Mouse (Mus musculus): Measurements from ENCODE around the gene Plscr2. TPM values are rescaled to one million over a fixed set of nuclear protein-coding genes. Genes with fewer than 3 reads are reported as not detected.
A peak's percentile ranks its signal among the peaks of the same experiment; 100 is the strongest.

The Plscr2 gene
- polyA plus RNA-seq, 1 experiment from 2014 or later: 5.1 TPM

DNA sequence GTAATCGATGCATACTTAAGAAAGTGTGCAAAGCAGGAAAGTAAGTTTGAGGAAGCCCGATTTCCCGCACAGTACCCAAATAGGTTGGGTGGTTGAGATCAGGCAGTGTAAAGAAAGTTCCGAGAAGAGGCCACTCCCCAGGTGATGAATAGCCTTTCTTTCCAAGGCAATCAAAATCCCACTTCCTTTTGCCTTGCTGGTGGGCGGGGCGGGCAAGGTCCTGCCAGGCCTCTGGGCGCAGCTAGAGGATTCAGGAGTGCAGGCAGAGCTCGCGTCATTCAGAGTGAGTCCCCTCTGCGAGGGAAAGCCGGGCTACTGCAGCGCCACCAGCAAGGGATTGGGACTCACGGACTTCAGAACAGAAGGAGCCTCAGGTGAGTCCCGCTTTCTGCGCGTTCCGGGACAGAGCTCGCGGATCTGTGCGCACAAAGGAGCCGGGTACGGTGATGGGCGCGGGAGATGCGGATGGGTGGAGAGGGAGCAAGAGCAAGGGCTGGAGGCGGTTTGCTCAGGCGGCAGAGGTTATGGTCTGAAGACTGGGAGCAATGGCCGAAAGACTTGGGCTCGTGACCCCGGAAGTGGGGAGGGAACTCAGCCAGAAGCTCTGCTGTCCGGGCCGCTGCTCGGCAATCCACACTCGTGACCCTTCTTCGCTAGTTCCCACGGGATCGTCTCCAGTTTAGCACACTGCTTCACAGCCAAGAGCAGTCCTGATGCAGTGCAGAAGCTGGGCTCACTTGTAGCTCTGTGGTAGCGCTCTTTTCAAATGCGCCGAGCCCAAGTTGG is 25.2 kb upstream of the Plscr2 start:
- ATAC-seq (replicated peaks; ENCODE audit: insufficient number of reproducible peaks, low FRiP score, low TSS enrichment): peak; percentile 88
- no peaks in the 10 kb centered on the region for H3K9me3 ChIP-seq (replicated peaks; ENCODE audit: control insufficient read depth, low read length)
- H3K27ac ChIP-seq (ENCODE audit: low read depth, low read length): peak overlapping the region; percentile 97
- peak overlapping the region; percentile 75 for H3K4me3 ChIP-seq (ENCODE audit: low read depth, low read length)
- H3K9ac ChIP-seq (ENCODE audit: low read depth, low read length): peak overlapping the region; percentile 85
- no peaks in the 10 kb centered on the region for H3K27me3 ChIP-seq (ENCODE audit: control insufficient read depth, insufficient read depth, low read length)
- peak overlapping the region; percentile 69 for H3K4me2 ChIP-seq
- WGBS (ENCODE audit: insufficient replicate concordance): under 1% methylated on average over 40 of the region's 40 CpGs
- peaks cover 8% of the 10 kb centered on the region for H3K4me1 ChIP-seq (ENCODE audit: control insufficient read depth, insufficient read depth, low read length)
- H3K36me3 ChIP-seq (ENCODE audit: control insufficient read depth, insufficient read depth, low read length): no peaks in the 10 kb centered on the region

DNA sequence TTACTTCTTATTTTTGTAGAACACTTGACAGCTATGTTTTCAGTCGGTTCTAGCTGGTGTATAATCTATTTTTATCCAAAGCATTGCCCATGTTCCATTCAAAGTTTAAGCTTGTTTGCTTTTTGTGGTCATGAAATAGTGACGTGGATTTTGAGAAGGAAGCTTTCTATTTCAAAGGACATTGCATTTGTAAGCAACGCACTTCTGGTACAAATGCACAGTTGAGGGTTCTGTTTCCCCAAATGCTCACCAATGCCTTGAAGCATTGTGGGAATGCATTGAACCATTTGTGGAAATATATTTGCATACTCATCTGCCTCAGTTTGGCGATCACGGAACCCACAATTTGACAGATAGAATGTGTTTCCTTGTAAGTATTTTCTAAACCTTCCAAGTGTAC is 22.7 kb upstream of the Plscr2 start:
- peaks cover 8% of the 10 kb centered on the region for H3K4me1 ChIP-seq (ENCODE audit: control insufficient read depth, insufficient read depth, low read length)
- H3K9me3 ChIP-seq (replicated peaks; ENCODE audit: control insufficient read depth, low read length): no peaks in the 10 kb centered on the region
- no peaks in the 10 kb centered on the region for H3K27me3 ChIP-seq (ENCODE audit: control insufficient read depth, insufficient read depth, low read length)
- 82% methylated on average over 5 of the region's 5 CpGs for WGBS (ENCODE audit: insufficient replicate concordance)
- no peak for ATAC-seq (replicated peaks; ENCODE audit: insufficient number of reproducible peaks, low FRiP score, low TSS enrichment)
- H3K4me3 ChIP-seq (ENCODE audit: low read depth, low read length): no peak overlapping the region
- H3K4me2 ChIP-seq: no peak overlapping the region
- H3K9ac ChIP-seq (ENCODE audit: low read depth, low read length): no peak overlapping the region
- no peak overlapping the region for H3K27ac ChIP-seq (ENCODE audit: low read depth, low read length)
- no peaks in the 10 kb centered on the region for H3K36me3 ChIP-seq (ENCODE audit: control insufficient read depth, insufficient read depth, low read length)

DNA sequence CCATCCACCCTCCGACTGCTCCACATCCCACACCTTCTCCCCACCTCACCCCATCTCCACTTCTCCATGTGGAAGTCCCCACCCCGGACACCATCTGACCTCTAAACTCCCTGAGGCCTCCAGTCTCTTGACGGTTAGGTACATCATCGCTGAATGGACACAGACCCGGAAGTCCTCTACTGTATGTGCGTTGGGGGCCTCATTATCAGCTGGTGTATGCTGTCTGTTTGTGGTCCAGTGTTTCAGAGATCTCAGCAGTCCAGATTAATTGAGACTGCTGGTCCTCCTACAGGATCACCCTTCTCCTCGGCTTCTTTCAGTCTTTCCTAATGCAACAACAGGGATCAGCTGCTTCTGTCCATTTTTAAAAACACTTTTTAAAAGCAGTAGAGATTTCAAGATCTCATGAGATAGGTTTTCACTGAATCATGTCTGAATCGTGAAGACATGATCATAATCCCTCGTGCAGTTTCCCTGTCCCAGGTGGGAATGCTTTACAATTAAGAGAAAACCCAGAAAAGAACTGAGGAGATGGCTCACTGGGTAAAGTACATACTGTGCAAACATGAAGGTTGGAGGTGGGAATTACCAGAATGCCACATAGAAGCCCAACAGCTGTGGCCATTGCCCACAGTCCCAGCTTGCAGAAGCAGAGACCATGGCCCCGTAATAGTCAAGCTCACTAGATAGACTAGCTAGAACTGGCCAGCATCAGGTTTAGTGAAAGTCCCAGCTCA is 21.6 kb upstream of the Plscr2 start:
- ATAC-seq (replicated peaks; ENCODE audit: insufficient number of reproducible peaks, low FRiP score, low TSS enrichment): no peak
- Histone ChIP-seq H3K36me3 (ENCODE audit: control insufficient read depth, insufficient read depth, low read length) (no peaks in the 10 kb centered on the region), H3K4me2 (no peak overlapping the region), H3K9ac (ENCODE audit: low read depth, low read length) (no peak overlapping the region), H3K27ac (ENCODE audit: low read depth, low read length) (no peak overlapping the region), H3K4me1 (ENCODE audit: control insufficient read depth, insufficient read depth, low read length) (peaks cover 8% of the 10 kb centered on the region), H3K9me3 (replicated peaks; ENCODE audit: control insufficient read depth, low read length) (no peaks in the 10 kb centered on the region), H3K4me3 (ENCODE audit: low read depth, low read length) (no peak overlapping the region), H3K27me3 (ENCODE audit: control insufficient read depth, insufficient read depth, low read length) (no peaks in the 10 kb centered on the region)
- WGBS (ENCODE audit: insufficient replicate concordance): 84% methylated on average over 10 of the region's 10 CpGs

DNA sequence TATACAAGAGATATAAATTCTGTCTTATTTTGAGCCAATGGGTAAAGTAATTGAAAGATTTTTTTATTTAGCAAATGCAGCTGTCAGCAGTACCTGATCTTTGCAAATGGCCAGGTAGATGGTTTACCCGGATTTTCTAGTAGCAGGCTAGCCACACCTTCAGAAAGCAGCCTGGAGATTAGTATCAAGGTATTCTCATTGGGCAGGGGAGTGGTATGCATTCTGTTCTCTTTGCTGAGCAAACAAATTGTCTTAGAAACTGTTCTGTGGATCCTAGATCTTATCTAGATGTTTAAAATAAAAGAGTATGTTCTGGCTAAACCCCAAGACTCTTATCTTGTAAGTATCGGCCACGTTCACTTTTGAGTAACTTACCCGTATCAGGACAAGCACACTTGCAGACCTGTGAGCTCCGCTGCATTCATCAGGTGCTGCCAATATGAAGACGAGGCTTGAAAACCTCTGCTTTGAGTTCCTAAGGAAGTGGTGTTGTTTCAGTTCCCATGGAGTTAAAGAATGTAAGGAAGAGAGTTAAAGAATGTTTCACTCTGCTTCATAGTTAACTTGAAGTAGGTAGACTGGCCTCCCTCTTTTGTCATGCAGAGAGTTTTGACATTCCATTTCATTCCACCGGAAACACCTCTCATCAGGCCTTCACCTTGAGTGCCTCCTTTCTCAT is 14.8 kb upstream of the Plscr2 start:
- Histone ChIP-seq H3K36me3 (ENCODE audit: control insufficient read depth, insufficient read depth, low read length) (peaks cover 9% of the 10 kb centered on the region), H3K9ac (ENCODE audit: low read depth, low read length) (no peak overlapping the region), H3K27me3 (ENCODE audit: control insufficient read depth, insufficient read depth, low read length) (no peaks in the 10 kb centered on the region), H3K27ac (ENCODE audit: low read depth, low read length) (no peak overlapping the region), H3K4me2 (no peak overlapping the region), H3K4me1 (ENCODE audit: control insufficient read depth, insufficient read depth, low read length) (no peaks in the 10 kb centered on the region), H3K4me3 (ENCODE audit: low read depth, low read length) (no peak overlapping the region), H3K9me3 (replicated peaks; ENCODE audit: control insufficient read depth, low read length) (no peaks in the 10 kb centered on the region)
- 75% methylated on average over 7 of the region's 7 CpGs for WGBS (ENCODE audit: insufficient replicate concordance)
- no peak for ATAC-seq (replicated peaks; ENCODE audit: insufficient number of reproducible peaks, low FRiP score, low TSS enrichment)

DNA sequence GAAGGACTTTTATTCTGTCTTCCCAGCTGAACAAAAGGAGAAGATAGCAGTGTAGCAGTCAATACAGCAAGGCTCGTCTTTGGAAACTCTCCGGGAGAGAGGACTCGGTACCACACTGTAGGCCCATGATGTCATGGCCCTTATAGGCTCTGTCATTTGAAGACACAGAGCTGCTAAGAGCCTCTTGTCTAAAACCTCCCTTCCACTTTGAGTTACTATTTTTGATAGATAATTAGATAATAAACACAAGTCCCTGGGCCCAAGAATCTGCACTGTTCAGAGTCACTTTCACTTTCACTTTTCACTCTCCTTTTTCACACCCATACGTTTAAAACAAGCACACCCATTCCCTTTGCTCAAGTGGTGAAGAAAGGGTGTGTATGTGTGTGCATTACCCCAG is 9.7 kb upstream of the Plscr2 start:
- peaks cover 14% of the 10 kb centered on the region for H3K36me3 ChIP-seq (ENCODE audit: control insufficient read depth, insufficient read depth, low read length)
- peak overlapping the region; percentile 11; the same call in 1 of the 2 replicates for H3K4me2 ChIP-seq
- no peak overlapping the region for H3K9ac ChIP-seq (ENCODE audit: low read depth, low read length)
- H3K4me3 ChIP-seq (ENCODE audit: low read depth, low read length): no peak overlapping the region
- no peaks in the 10 kb centered on the region for H3K27me3 ChIP-seq (ENCODE audit: control insufficient read depth, insufficient read depth, low read length)
- no peaks in the 10 kb centered on the region for H3K9me3 ChIP-seq (replicated peaks; ENCODE audit: control insufficient read depth, low read length)
- ATAC-seq (replicated peaks; ENCODE audit: insufficient number of reproducible peaks, low FRiP score, low TSS enrichment): no peak
- no peaks in the 10 kb centered on the region for H3K4me1 ChIP-seq (ENCODE audit: control insufficient read depth, insufficient read depth, low read length)
- WGBS (ENCODE audit: insufficient replicate concordance): 66% methylated on average over 4 of the region's 4 CpGs
- H3K27ac ChIP-seq (ENCODE audit: low read depth, low read length): no peak overlapping the region

DNA sequence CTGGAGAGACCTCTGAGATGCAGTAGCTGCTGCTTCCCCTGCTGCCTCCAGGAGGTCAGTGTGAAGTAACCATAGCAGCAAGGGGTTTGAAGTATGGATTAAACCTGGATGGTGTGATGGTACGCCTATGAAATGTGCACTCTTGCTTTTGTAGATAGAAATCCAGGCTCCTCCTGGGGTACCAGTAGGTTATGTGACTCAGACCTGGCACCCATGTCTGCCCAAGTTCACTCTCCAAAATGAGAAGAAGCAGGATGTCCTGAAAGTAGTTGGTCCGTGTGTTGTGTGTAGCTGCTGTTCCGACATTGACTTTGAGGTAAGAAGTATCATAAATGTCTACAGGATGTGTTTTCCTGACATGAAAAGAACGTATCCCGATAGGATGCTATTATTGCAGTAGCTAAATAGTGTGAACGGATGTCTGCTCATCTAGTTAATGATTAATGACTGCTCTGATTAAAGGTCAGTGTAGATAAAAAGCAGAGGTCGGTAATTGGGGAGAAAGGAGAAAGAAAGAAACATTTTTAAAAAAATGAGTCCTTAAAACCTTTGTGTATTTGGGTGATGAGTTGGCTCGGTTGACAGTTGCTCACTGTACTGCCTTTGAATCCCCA is 8.7 kb upstream of the Plscr2 start:
- Histone ChIP-seq H3K36me3 (ENCODE audit: control insufficient read depth, insufficient read depth, low read length) (peaks cover 10% of the 10 kb centered on the region), H3K27me3 (ENCODE audit: control insufficient read depth, insufficient read depth, low read length) (no peaks in the 10 kb centered on the region), H3K27ac (ENCODE audit: low read depth, low read length) (no peak overlapping the region), H3K9me3 (replicated peaks; ENCODE audit: control insufficient read depth, low read length) (no peaks in the 10 kb centered on the region), H3K4me3 (ENCODE audit: low read depth, low read length) (no peak overlapping the region), H3K4me1 (ENCODE audit: control insufficient read depth, insufficient read depth, low read length) (no peaks in the 10 kb centered on the region), H3K4me2 (no peak overlapping the region), H3K9ac (ENCODE audit: low read depth, low read length) (no peak overlapping the region)
- 79% methylated on average over 8 of the region's 8 CpGs for WGBS (ENCODE audit: insufficient replicate concordance)
- no peak for ATAC-seq (replicated peaks; ENCODE audit: insufficient number of reproducible peaks, low FRiP score, low TSS enrichment)

DNA sequence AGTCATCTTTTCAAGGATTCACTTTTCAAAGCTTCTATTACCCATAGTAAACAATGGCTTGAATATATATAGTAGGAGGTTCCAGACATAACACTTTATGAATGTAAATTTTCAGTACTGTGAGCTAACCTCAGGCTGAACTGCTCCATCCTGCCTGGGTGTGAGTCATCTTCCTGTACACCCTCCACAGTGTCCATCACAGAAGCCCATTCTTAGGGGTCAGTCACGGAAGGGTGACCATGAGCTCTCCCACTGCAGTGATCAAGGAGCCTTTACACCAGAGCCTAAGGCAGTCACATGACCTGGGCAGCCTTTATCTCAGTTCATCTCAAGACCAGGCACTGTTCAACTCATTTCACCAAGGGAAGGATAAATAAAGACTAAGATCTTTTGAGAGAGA is 7.7 kb upstream of the Plscr2 start:
- ATAC-seq (replicated peaks; ENCODE audit: insufficient number of reproducible peaks, low FRiP score, low TSS enrichment): no peak

DNA sequence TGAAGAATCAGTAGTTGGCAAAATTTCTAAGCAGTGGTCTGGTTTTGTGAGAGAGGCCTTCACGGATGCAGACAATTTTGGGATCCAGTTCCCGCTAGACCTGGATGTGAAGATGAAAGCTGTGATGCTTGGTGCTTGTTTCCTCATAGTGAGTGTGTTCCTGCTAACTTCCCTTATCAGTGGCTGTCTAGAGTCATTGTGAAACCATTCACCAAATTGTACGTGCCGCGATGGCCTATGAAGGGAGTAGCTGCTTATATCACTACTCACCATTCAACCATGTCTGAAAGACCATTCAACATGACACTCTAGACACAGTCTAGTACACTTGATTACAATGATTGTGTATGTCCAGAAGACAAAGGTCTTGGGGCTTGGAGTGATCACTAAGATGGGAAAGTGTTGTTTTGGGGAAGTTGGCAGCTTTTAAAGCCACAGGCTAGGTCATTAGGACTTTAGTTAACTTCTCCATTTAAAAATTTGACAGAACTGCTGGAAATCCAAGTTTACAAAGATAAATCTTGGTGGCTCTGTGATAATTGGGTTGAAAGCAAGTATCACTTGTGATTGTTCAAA is 5.5 kb upstream of the Plscr2 start:
- H3K4me3 ChIP-seq (ENCODE audit: low read depth, low read length): no peak overlapping the region
- no peak overlapping the region for H3K27ac ChIP-seq (ENCODE audit: low read depth, low read length)
- ATAC-seq (replicated peaks; ENCODE audit: insufficient number of reproducible peaks, low FRiP score, low TSS enrichment): no peak
- no peaks in the 10 kb centered on the region for H3K27me3 ChIP-seq (ENCODE audit: control insufficient read depth, insufficient read depth, low read length)
- H3K4me1 ChIP-seq (ENCODE audit: control insufficient read depth, insufficient read depth, low read length): peaks cover 7% of the 10 kb centered on the region; the same call in 1 of the 2 replicates
- peaks cover 10% of the 10 kb centered on the region for H3K36me3 ChIP-seq (ENCODE audit: control insufficient read depth, insufficient read depth, low read length)
- 85% methylated on average over 5 of the region's 5 CpGs for WGBS (ENCODE audit: insufficient replicate concordance)
- H3K4me2 ChIP-seq: no peak overlapping the region
- no peaks in the 10 kb centered on the region for H3K9me3 ChIP-seq (replicated peaks; ENCODE audit: control insufficient read depth, low read length)
- no peak overlapping the region for H3K9ac ChIP-seq (ENCODE audit: low read depth, low read length)

More for the DNA sequence above, 7.7 kb upstream of the Plscr2 start:
- Histone ChIP-seq H3K27me3 (ENCODE audit: control insufficient read depth, insufficient read depth, low read length) (no peaks in the 10 kb centered on the region), H3K4me3 (ENCODE audit: low read depth, low read length) (no peak overlapping the region), H3K4me2 (no peak overlapping the region), H3K27ac (ENCODE audit: low read depth, low read length) (no peak overlapping the region), H3K9me3 (replicated peaks; ENCODE audit: control insufficient read depth, low read length) (no peaks in the 10 kb centered on the region), H3K36me3 (ENCODE audit: control insufficient read depth, insufficient read depth, low read length) (peaks cover 10% of the 10 kb centered on the region), H3K9ac (ENCODE audit: low read depth, low read length) (no peak overlapping the region), H3K4me1 (ENCODE audit: control insufficient read depth, insufficient read depth, low read length) (no peaks in the 10 kb centered on the region)
- WGBS (ENCODE audit: insufficient replicate concordance): 76% methylated on average over 1 of the region's 1 CpGs

Measured in heart, embryonic 11.5 days (tissue).